Mouse (Mus musculus) Patski (cell line): ENCODE data around the gene Myh14. TPM values are rescaled to one million over a fixed set of nuclear protein-coding genes. Genes with fewer than 3 reads are reported as not detected.
"Not testable (repeated sequence)": the region's sequence is repeated elsewhere in the genome, so short reads cannot be mapped to it uniquely, and the experiment has no call there.

Source experiments
- ATAC-seq: fragments of 100-300 bp; one replicate; pipeline ENCODE4 v1.8.0; 2021
- CTCF ChIA-PET: fragments of 350-600 bp; sonication (Branson Sonifier 250); formaldehyde crosslinking; loops from one replicate; lab custom pipeline; 2022; ENCODE audit warnings: inconsistent platforms; lab: Charles Lee
- POLR2A ChIA-PET: fragments of 350-600 bp; sonication (Branson Sonifier 250); formaldehyde crosslinking; loops from one replicate; lab custom pipeline; 2022; ENCODE audit warnings: antibody characterized with exemption, inconsistent platforms; lab: Charles Lee
- DNase-seq: peaks from one replicate; pipeline ENCODE4 v3.0.0-alpha.2; 2011; ENCODE audit warnings: low read depth, low spot score
- H3K27me3 ChIP-seq: fragments of 371-371 bp; one replicate; pipeline ENCODE4 v1.5.1; 2021
- CTCF ChIP-seq: fragments of 100-300 bp; IDR thresholded peaks from one replicate; pipeline ENCODE4 v1.5.1; 2021
- in situ Hi-C: fragments of 300-500 bp; cut with MboI; formaldehyde crosslinking; loops from 3 replicates; pipeline ENCODE4 v1.11.1; 2018; ENCODE audit warnings: low pct_unique_long_range_greater_than_20kb, mixed read lengths
- polyA plus RNA-seq: library from polyadenylated mRNA; unstranded; gene quantifications from one replicate; pipeline ENCODE4 v1.2.3, GENCODE M21; 2021

The Myh14 gene
- 0.31 TPM for polyA plus RNA-seq

DNA sequence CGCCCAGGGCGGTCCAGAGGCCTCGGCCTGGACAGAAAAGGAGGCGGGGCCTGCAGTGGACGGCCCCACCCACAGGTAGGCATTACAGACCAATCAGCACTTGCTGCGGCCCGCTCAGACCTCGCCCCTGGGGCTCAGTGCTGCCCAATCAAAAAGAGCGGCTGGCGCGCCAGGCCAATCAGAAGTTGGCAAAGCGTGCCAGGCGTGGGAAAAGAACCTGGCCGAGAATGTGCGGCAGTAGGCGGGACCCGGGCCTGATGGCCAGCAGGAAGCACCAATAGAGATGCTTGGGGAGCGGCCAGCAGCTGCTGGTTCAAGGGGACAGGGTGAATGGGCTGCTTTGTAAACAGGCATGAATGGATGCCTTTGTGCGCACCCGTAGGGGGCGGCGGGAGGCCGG lies at the start of gene Myh14:
Gene Myh14 (minus strand): TSS at position 41 of the 400 bp plus-strand sequence.
- TF ChIP-seq CTCF, result no peak
- in situ Hi-C loops, result no loop called here
- DNase-seq (no peak), ATAC-seq (peak; percentile 45)
- POLR2A ChIA-PET, result no interaction called here
- H3K27me3 ChIP-seq, result no peaks in the 10 kb centered on the region
- CTCF ChIA-PET, result interaction anchor here (1.3 kb wide), 1 partner anchor 27 kb away, joined by 3 read pairs; no protein-coding TSS in a partner anchor

DNA sequence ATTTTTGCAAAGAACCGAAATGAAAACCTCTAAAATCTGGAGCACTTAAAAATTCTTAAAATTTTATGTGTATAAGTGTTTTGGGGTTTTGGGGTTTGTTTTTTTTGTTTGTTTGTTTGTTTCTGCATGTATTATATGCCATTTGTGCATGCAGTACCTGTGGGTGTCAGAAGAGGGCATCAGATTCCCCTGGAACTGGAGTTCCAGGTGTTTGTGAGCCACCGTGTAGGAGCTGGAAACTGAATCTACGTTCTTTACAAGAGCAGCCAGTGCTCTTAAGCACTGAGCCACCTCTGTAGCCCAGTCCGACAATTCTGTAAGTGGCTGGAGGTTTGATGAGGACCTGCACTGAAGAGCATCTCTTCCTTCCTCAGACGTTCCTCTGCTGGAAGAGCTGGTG lies 39.2 kb upstream of the Myh14 start:
- no peaks in the 10 kb centered on the region for H3K27me3 ChIP-seq
- in situ Hi-C loops, result loop anchor here (25.0 kb wide), 1 partner anchor 252 kb away; the partner anchor contains the start of gene Cpt1c
- DNase-seq (no peak), ATAC-seq (no peak)
- ChIA-PET POLR2A (no interaction called here), CTCF (no interaction called here)
- peak; percentile 3 for TF ChIP-seq CTCF

- in situ Hi-C loops, result loop anchor here (25.0 kb wide), 1 partner anchor 254 kb away; the partner anchor contains the start of gene Cpt1c
- POLR2A ChIA-PET, result no interaction called here
- CTCF ChIA-PET, result no interaction called here
- no peaks in the 10 kb centered on the region for H3K27me3 ChIP-seq
- DNase-seq (no peak), ATAC-seq (no peak)
- no peak for TF ChIP-seq CTCF
These were observed 37.9 kb upstream of the Myh14 start, which contains the start of gene Izumo2 for GRCm38 (mm10) chr7:44708574-44708973. Gene Izumo2, plus strand, starts transcription at chr7:44708742.

- ATAC-seq, DNase-seq, POLR2A ChIA-PET, H3K27me3 ChIP-seq, CTCF ChIA-PET: not testable (repeated sequence)
- in situ Hi-C loops, result loop anchor here (25.0 kb wide), 1 partner anchor 254 kb away; the partner anchor contains the start of gene Cpt1c
These were observed 37.5 kb upstream of the Myh14 start for GRCm38 (mm10) chr7:44708093-44708492.

DNA sequence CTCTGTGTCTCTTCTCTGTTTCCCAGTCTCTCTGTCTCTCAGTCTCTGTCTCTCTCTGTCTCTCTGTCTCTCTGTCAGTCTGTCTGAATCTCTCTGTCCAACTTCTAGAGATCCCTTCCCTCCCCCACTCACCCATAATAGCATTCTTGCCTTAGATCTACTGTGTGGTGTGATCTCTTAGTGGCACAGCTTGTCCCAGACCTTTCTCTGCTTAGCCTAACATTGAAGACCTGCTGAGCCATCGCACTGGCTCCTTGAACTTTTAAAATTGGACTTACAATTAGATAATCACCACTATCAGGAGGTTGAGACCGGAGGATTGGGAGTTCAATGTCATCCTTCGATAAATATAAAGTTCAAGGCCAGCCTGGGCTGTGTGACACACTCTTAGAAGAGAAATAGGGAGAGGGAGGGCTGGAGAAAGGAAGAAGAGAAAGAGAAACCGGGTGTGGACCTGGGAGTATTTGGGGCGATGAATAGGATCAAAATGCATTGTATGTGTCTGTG lies 36.6 kb upstream of the Myh14 start:
- no peak for ATAC-seq
- POLR2A ChIA-PET, result no interaction called here
- no peak for TF ChIP-seq CTCF

GRCm38 (mm10) chr7:44706322-44706721 lies 35.7 kb upstream of the Myh14 start:
- CTCF ChIA-PET, result interaction anchor here (1.2 kb wide), 1 partner anchor 9 kb away, joined by 4 read pairs; no protein-coding TSS in a partner anchor
- in situ Hi-C loops, result loop anchor here (25.0 kb wide), 1 partner anchor 256 kb away; the partner anchor contains the start of gene Cpt1c
- DNase-seq (no peak), ATAC-seq (no peak)
- POLR2A ChIA-PET, result no interaction called here
- no peaks in the 10 kb centered on the region for H3K27me3 ChIP-seq
- TF ChIP-seq CTCF, result peak; percentile 25

More for the DNA sequence above, 36.6 kb upstream of the Myh14 start:
- in situ Hi-C loops, result loop anchor here (25.0 kb wide), 1 partner anchor 255 kb away; the partner anchor contains the start of gene Cpt1c
- H3K27me3 ChIP-seq, result no peaks in the 10 kb centered on the region
- CTCF ChIA-PET, result interaction anchor here (1.2 kb wide), 1 partner anchor 10 kb away, joined by 4 read pairs; no protein-coding TSS in a partner anchor
- no peak for DNase-seq

GRCm38 (mm10) chr7:44705086-44705485 lies 34.4 kb upstream of the Myh14 start:
- ChIA-PET POLR2A (no interaction called here), CTCF (interaction anchor here (0.9 to 1.7 kb wide), 5 partner anchors 8 to 55 kb away, joined by 3 to 5 read pairs (median 4); no protein-coding TSS in a partner anchor)
- in situ Hi-C loops, result loop anchor here (25.0 kb wide), 1 partner anchor 257 kb away; the partner anchor contains the start of gene Cpt1c
- DNase-seq (no peak), ATAC-seq (no peak)
- no peak for TF ChIP-seq CTCF
- H3K27me3 ChIP-seq, result no peaks in the 10 kb centered on the region

- DNase-seq, result no peak
- CTCF ChIA-PET, result interaction anchor here (0.9 to 1.7 kb wide), 4 partner anchors 33 to 54 kb away, joined by 3 to 5 read pairs (median 4); no protein-coding TSS in a partner anchor
These were observed 33.7 kb upstream of the Myh14 start for GRCm38 (mm10) chr7:44704363-44704762.

DNA sequence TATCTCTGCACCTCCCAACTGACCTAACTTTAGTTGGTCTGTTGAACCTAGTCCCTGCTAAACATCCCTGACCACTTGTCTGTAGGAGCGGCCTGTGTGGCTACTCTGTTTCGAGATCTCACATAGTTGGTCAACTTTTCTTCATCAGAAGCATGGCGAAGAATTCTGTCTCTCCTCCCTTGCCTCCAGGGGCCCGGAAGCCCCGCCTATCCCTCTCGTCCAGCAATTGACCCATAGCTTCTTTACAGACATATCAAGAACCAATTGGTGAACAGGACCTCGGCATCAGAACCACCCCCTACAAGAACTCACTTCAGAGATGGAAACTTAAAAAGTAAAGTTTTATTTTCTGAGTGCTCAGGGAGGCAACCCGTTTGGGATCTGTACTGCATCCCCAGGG lies 32.3 kb upstream of the Myh14 start:
- ChIA-PET CTCF (interaction anchor here (1.2 to 2.8 kb wide), 2 partner anchors 29 to 53 kb away, joined by 4 to 8 read pairs; no protein-coding TSS in a partner anchor), POLR2A (no interaction called here)
- no peaks in the 10 kb centered on the region for H3K27me3 ChIP-seq
- in situ Hi-C loops, result loop anchor here (25.0 kb wide), 1 partner anchor 259 kb away; the partner anchor contains the start of gene Cpt1c
- TF ChIP-seq CTCF, result no peak
- no peak for DNase-seq
- ATAC-seq, result no peak

More at GRCm38 (mm10) chr7:44704363-44704762, 33.7 kb upstream of the Myh14 start:
- peak; percentile 70 for TF ChIP-seq CTCF
- no peaks in the 10 kb centered on the region for H3K27me3 ChIP-seq
- in situ Hi-C loops, result loop anchor here (25.0 kb wide), 1 partner anchor 258 kb away; the partner anchor contains the start of gene Cpt1c
- POLR2A ChIA-PET, result no interaction called here
- ATAC-seq, result no peak

GRCm38 (mm10) chr7:44701921-44702320 lies 31.3 kb upstream of the Myh14 start:
- ATAC-seq (no peak), DNase-seq (no peak)
- peak; percentile 68 for TF ChIP-seq CTCF
- no peaks in the 10 kb centered on the region for H3K27me3 ChIP-seq
- CTCF ChIA-PET, result interaction anchor here (0.8 to 2.8 kb wide), 6 partner anchors 12 to 78 kb away, joined by 3 to 8 read pairs (median 4); no protein-coding TSS in a partner anchor
- in situ Hi-C loops, result loop anchor here (25.0 kb wide), 1 partner anchor 260 kb away; the partner anchor contains the start of gene Cpt1c
- POLR2A ChIA-PET, result no interaction called here
